Mouse (Mus musculus): ENCODE measurements around the gene Tmem109. TPM values are rescaled to one million over a fixed set of nuclear protein-coding genes. Genes with fewer than 3 reads are reported as not detected.

The Tmem109 gene
- polyA plus RNA-seq, 1 experiment from 2014 or later, result 108 TPM

GRCm38 (mm10) chr19:10839010-10839892 is 42.5 kb downstream of the Tmem109 start, which contains the start of gene Slc15a3:
Gene Slc15a3, plus strand, starts transcription at chr19:10839727.
- H3K4me2 ChIP-seq (ENCODE audit: low read depth, low read length), result no peak within 1 kb of the TSS

GRCm38 (mm10) chr19:10835671-10836070 is 46.1 kb downstream of the Tmem109 start:
- no peaks in the 10 kb centered on the region for H3K36me3 ChIP-seq (ENCODE audit: control insufficient read depth, insufficient read depth)
- no peak overlapping the region for H3K4me3 ChIP-seq (ENCODE audit: low read length)
- no peaks in the 10 kb centered on the region for H3K27me3 ChIP-seq (ENCODE audit: control insufficient read depth, insufficient read depth, low read length)
- no peak overlapping the region for H3K9ac ChIP-seq (ENCODE audit: low read length)
- no peak for ATAC-seq (replicated peaks; ENCODE audit: extremely low read depth, insufficient read depth, low FRiP score)
- H3K27ac ChIP-seq (ENCODE audit: low read length), result no peak overlapping the region
- H3K4me2 ChIP-seq (ENCODE audit: low read depth, low read length), result no peak overlapping the region
- H3K9me3 ChIP-seq (replicated peaks; ENCODE audit: control insufficient read depth, low read length), result no peaks in the 10 kb centered on the region
- H3K4me1 ChIP-seq (ENCODE audit: control insufficient read depth, insufficient read depth, low read length), result no peaks in the 10 kb centered on the region
- WGBS, result 39% methylated on average over 3 of the region's 3 CpGs

More at GRCm38 (mm10) chr19:10839010-10839892, 42.5 kb downstream of the Tmem109 start, which contains the start of gene Slc15a3:
- H3K9ac ChIP-seq (ENCODE audit: low read length), result no peak within 1 kb of the TSS
- no peak within 1 kb of the TSS for H3K4me3 ChIP-seq (ENCODE audit: low read length)
- no peak within 1 kb of the TSS for H3K27ac ChIP-seq (ENCODE audit: low read length)
- no peaks in the 10 kb centered on the region for H3K4me1 ChIP-seq (ENCODE audit: control insufficient read depth, insufficient read depth, low read length)
- no peaks in the 10 kb centered on the region for H3K36me3 ChIP-seq (ENCODE audit: control insufficient read depth, insufficient read depth)
- peaks cover 2% of the 10 kb centered on the region; the same call in 1 of the 2 replicates for H3K27me3 ChIP-seq (ENCODE audit: control insufficient read depth, insufficient read depth, low read length)
- no peak for ATAC-seq (replicated peaks; ENCODE audit: extremely low read depth, insufficient read depth, low FRiP score)
- 74% methylated on average over 15 of the region's 15 CpGs for WGBS
- H3K9me3 ChIP-seq (replicated peaks; ENCODE audit: control insufficient read depth, low read length), result no peaks in the 10 kb centered on the region

DNA sequence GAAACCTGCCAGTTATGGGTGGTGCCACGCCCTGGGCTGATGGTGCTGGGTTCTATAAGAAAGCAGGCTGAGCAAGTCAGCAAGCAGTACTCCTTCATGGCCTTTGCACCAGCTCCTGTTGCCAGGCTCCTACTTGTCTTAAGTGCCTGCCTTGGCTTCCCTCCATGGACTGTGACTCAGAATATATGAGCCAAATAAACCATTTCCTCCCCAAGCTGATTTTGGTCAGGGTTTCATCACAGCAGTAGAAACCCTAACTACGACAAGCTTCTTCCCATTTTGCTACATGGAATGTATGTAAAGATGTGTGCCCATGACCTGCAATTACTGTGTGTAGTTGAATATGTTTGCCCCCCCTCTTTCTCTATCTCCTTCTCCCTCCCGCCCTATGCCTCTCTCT is 48.2 kb downstream of the Tmem109 start:
- ATAC-seq (replicated peaks; ENCODE audit: extremely low read depth, insufficient read depth, low FRiP score), result no peak
- H3K27me3 ChIP-seq (ENCODE audit: control insufficient read depth, insufficient read depth, low read length), result no peaks in the 10 kb centered on the region
- H3K4me2 ChIP-seq (ENCODE audit: low read depth, low read length), result no peak overlapping the region
- H3K9ac ChIP-seq (ENCODE audit: low read length), result no peak overlapping the region
- no peak overlapping the region for H3K4me3 ChIP-seq (ENCODE audit: low read length)
- no peaks in the 10 kb centered on the region for H3K4me1 ChIP-seq (ENCODE audit: control insufficient read depth, insufficient read depth, low read length)
- H3K9me3 ChIP-seq (replicated peaks; ENCODE audit: control insufficient read depth, low read length), result no peaks in the 10 kb centered on the region
- no peak overlapping the region for H3K27ac ChIP-seq (ENCODE audit: low read length)
- no peaks in the 10 kb centered on the region for H3K36me3 ChIP-seq (ENCODE audit: control insufficient read depth, insufficient read depth)
- WGBS, result 80% methylated on average over 3 of the region's 3 CpGs

GRCm38 (mm10) chr19:10832030-10832429 is 49.8 kb downstream of the Tmem109 start:
- 61% methylated on average over 3 of the region's 3 CpGs for WGBS
- no peaks in the 10 kb centered on the region for H3K4me1 ChIP-seq (ENCODE audit: control insufficient read depth, insufficient read depth, low read length)
- H3K27me3 ChIP-seq (ENCODE audit: control insufficient read depth, insufficient read depth, low read length), result no peaks in the 10 kb centered on the region
- no peak overlapping the region for H3K4me2 ChIP-seq (ENCODE audit: low read depth, low read length)
- no peak overlapping the region for H3K4me3 ChIP-seq (ENCODE audit: low read length)
- H3K27ac ChIP-seq (ENCODE audit: low read length), result no peak overlapping the region
- no peaks in the 10 kb centered on the region for H3K36me3 ChIP-seq (ENCODE audit: control insufficient read depth, insufficient read depth)
- no peak for ATAC-seq (replicated peaks; ENCODE audit: extremely low read depth, insufficient read depth, low FRiP score)
- H3K9ac ChIP-seq (ENCODE audit: low read length), result no peak overlapping the region
- H3K9me3 ChIP-seq (replicated peaks; ENCODE audit: control insufficient read depth, low read length), result no peaks in the 10 kb centered on the region

- no peak overlapping the region for H3K4me2 ChIP-seq (ENCODE audit: low read depth, low read length)
- no peak overlapping the region for H3K9ac ChIP-seq (ENCODE audit: low read length)
- no peaks in the 10 kb centered on the region for H3K9me3 ChIP-seq (replicated peaks; ENCODE audit: control insufficient read depth, low read length)
- H3K36me3 ChIP-seq (ENCODE audit: control insufficient read depth, insufficient read depth), result no peaks in the 10 kb centered on the region
- H3K4me3 ChIP-seq (ENCODE audit: low read length), result no peak overlapping the region
- peak; percentile 62 for ATAC-seq (replicated peaks; ENCODE audit: extremely low read depth, insufficient read depth, low FRiP score)
- H3K27ac ChIP-seq (ENCODE audit: low read length), result no peak overlapping the region
- no peaks in the 10 kb centered on the region for H3K27me3 ChIP-seq (ENCODE audit: control insufficient read depth, insufficient read depth, low read length)
- no peaks in the 10 kb centered on the region for H3K4me1 ChIP-seq (ENCODE audit: control insufficient read depth, insufficient read depth, low read length)
- WGBS, result 5% methylated on average over 5 of the region's 5 CpGs
Measured at GRCm38 (mm10) chr19:10831424-10831823, 50.4 kb downstream of the Tmem109 start.

DNA sequence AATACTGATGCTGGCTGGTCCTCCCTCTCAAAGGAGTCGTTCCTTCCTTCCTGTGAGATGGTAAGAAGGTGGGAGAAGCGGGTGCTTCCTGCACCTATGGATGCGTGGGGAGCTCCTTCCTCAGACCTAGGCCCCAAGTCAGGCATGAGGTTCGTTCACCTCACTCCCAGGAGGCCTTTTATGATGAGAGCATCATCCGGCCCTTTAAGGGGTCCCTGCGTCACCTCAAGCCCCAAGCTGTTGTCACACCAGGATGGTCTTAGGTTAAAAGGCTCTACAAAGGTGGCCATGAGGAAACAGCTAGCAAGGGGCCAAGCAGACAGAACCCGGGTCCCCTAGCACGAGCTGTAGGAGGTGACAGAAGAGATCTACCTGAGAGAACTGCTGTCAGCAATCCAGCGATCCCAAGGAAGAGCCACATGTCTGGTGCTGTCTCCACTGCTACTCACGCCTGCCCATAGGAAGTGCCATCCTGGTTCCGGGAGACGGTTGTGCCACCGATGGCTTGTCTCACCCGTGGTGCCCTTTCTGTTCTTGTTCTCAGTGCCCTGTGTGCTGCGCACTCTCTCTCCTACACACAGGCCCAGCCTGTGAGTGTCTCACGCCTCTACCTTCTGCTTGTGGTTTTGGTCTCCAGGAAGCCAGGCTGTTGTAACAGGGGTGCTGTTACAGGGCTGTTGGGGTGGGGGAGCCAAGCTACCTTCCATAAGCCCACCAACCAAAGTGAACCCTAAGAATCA is 52.2 kb downstream of the Tmem109 start, which contains the start of gene Cd6:
Gene Cd6, minus strand, starts transcription at position 623 of the 740 bp plus-strand sequence.
- no peaks in the 10 kb centered on the region for H3K36me3 ChIP-seq (ENCODE audit: control insufficient read depth, insufficient read depth)
- no peak for ATAC-seq (replicated peaks; ENCODE audit: extremely low read depth, insufficient read depth, low FRiP score)
- H3K9ac ChIP-seq (ENCODE audit: low read length), result no peak within 1 kb of the TSS
- H3K4me2 ChIP-seq (ENCODE audit: low read depth, low read length), result no peak within 1 kb of the TSS
- H3K4me3 ChIP-seq (ENCODE audit: low read length), result no peak within 1 kb of the TSS
- H3K27me3 ChIP-seq (ENCODE audit: control insufficient read depth, insufficient read depth, low read length), result no peaks in the 10 kb centered on the region
- no peaks in the 10 kb centered on the region for H3K9me3 ChIP-seq (replicated peaks; ENCODE audit: control insufficient read depth, low read length)
- 82% methylated on average over 16 of the region's 16 CpGs for WGBS
- no peaks in the 10 kb centered on the region for H3K4me1 ChIP-seq (ENCODE audit: control insufficient read depth, insufficient read depth, low read length)
- H3K27ac ChIP-seq (ENCODE audit: low read length), result no peak within 1 kb of the TSS

- H3K4me2 ChIP-seq (ENCODE audit: low read depth, low read length), result no peak overlapping the region
- no peak overlapping the region for H3K27ac ChIP-seq (ENCODE audit: low read length)
- no peaks in the 10 kb centered on the region for H3K27me3 ChIP-seq (ENCODE audit: control insufficient read depth, insufficient read depth, low read length)
- H3K4me1 ChIP-seq (ENCODE audit: control insufficient read depth, insufficient read depth, low read length), result no peaks in the 10 kb centered on the region
- no peak overlapping the region for H3K9ac ChIP-seq (ENCODE audit: low read length)
- no peaks in the 10 kb centered on the region for H3K36me3 ChIP-seq (ENCODE audit: control insufficient read depth, insufficient read depth)
- no peak for ATAC-seq (replicated peaks; ENCODE audit: extremely low read depth, insufficient read depth, low FRiP score)
- WGBS, result 85% methylated on average over 5 of the region's 5 CpGs
- H3K4me3 ChIP-seq (ENCODE audit: low read length), result no peak overlapping the region
- no peaks in the 10 kb centered on the region for H3K9me3 ChIP-seq (replicated peaks; ENCODE audit: control insufficient read depth, low read length)
Measured at GRCm38 (mm10) chr19:10828321-10828720, 53.5 kb downstream of the Tmem109 start.

GRCm38 (mm10) chr19:10824061-10824460 is 57.7 kb downstream of the Tmem109 start:
- no peak overlapping the region for H3K27ac ChIP-seq (ENCODE audit: low read length)
- H3K9me3 ChIP-seq (replicated peaks; ENCODE audit: control insufficient read depth, low read length), result no peaks in the 10 kb centered on the region
- no peak overlapping the region for H3K9ac ChIP-seq (ENCODE audit: low read length)
- H3K4me2 ChIP-seq (ENCODE audit: low read depth, low read length), result no peak overlapping the region
- no peaks in the 10 kb centered on the region for H3K27me3 ChIP-seq (ENCODE audit: control insufficient read depth, insufficient read depth, low read length)
- ATAC-seq (replicated peaks; ENCODE audit: extremely low read depth, insufficient read depth, low FRiP score), result no peak
- no peaks in the 10 kb centered on the region for H3K4me1 ChIP-seq (ENCODE audit: control insufficient read depth, insufficient read depth, low read length)
- 77% methylated on average over 7 of the region's 7 CpGs for WGBS
- no peaks in the 10 kb centered on the region for H3K36me3 ChIP-seq (ENCODE audit: control insufficient read depth, insufficient read depth)
- no peak overlapping the region for H3K4me3 ChIP-seq (ENCODE audit: low read length)

DNA sequence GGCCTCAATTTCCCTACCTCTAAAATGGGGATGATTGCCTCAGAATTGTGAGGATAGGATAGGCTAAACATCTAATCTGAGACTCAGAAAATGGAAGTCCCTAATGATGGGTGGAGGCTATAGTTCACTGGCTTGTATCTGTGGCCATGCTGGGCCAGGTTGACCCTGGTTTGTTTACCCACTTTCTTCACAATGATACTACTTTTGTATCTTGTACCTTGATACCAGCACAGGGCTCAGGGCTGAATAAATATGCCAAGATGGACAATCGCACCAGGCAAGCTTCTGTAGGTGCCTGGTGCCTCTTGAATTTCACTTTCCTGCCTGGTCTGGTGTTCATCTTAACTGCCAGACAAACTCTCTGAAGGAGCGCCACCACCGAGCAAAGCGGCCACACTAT is 59.3 kb downstream of the Tmem109 start:
- WGBS, result 92% methylated on average over 4 of the region's 4 CpGs

More for the DNA sequence above, 59.3 kb downstream of the Tmem109 start:
- Histone ChIP-seq H3K4me2 (ENCODE audit: low read depth, low read length) (no peak overlapping the region), H3K36me3 (ENCODE audit: control insufficient read depth, insufficient read depth) (no peaks in the 10 kb centered on the region), H3K27me3 (ENCODE audit: control insufficient read depth, insufficient read depth, low read length) (no peaks in the 10 kb centered on the region), H3K4me3 (ENCODE audit: low read length) (no peak overlapping the region), H3K9me3 (replicated peaks; ENCODE audit: control insufficient read depth, low read length) (no peaks in the 10 kb centered on the region), H3K27ac (ENCODE audit: low read length) (no peak overlapping the region), H3K4me1 (ENCODE audit: control insufficient read depth, insufficient read depth, low read length) (no peaks in the 10 kb centered on the region), H3K9ac (ENCODE audit: low read length) (no peak overlapping the region)
- ATAC-seq (replicated peaks; ENCODE audit: extremely low read depth, insufficient read depth, low FRiP score), result no peak
